Mouse (Mus musculus) adrenal gland, postnatal 14 days (tissue): ENCODE data around the gene Brdt. TPM values are rescaled to one million over a fixed set of nuclear protein-coding genes. Genes with fewer than 3 reads are reported as not detected.

Experiments used
- DNase-seq: peaks from one replicate; pipeline ENCODE4 v3.0.0; 2021; ENCODE audit warnings: mixed read lengths
- total RNA-seq: library from RNA; stranded (reverse); gene quantifications from 2 replicates; pipeline ENCODE4 v1.2.3, GENCODE M21; 2021

The Brdt gene
- total RNA-seq, 1 experiment from 2014 or later = 3.5 TPM

DNA sequence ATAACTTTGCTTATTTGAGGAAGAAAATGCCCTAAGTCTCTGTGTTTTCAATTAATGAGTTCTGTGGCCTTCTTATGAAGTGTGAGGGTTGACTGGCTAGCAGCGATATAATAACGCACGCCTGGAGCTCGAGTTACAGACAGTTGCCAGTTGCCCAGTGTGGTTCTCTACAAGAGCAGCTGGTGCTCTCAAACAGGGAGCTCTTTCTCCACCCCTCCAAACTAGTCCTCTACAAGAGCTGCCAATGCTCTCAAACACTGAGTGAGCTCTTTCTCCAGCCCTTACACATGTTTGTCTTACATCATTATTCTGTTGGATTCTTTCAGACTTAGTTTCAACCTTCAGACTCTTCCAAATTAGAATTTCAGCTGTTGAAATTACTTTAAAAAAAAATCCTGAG is 80.4 kb downstream of the Brdt start:
- no peak for DNase-seq

DNA sequence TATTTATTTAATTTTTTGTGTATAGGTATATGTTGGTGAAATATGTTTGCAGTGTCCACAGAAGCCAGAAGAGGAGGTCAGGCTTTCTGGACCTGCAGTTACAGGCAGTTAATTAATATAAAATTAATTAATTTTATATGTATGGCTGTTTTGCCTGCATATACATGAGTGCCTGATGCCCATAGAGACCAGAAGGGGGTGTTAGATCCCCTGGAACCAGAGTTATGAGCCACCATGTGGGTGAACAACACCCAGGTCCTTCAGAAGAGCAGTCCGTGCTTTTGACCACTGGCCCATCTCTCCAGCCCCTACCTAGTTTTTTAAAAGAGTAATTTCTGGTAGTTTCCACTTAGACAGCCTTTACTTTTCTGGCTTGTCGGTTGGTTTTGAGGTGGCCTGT is 81.3 kb downstream of the Brdt start:
- no peak for DNase-seq

DNA sequence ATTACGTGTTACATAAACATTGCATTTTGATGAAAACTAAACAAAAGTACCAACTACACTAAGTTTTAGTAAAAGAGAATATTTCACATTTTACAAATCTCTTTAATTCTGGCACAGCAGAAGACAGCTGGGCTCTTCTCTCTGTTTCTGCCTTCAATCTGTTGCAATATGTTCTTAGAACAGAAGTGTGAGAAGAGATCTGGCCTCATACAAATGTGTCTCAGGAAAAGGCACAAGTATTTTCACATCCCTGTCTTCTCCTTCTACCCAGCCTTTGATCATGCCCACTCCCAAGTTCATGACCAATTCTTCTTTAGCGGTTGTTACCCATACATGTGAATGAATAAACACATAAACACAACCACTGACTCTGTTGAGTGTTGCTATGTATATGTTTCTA is 84.1 kb downstream of the Brdt start:
- no peak for DNase-seq

DNA sequence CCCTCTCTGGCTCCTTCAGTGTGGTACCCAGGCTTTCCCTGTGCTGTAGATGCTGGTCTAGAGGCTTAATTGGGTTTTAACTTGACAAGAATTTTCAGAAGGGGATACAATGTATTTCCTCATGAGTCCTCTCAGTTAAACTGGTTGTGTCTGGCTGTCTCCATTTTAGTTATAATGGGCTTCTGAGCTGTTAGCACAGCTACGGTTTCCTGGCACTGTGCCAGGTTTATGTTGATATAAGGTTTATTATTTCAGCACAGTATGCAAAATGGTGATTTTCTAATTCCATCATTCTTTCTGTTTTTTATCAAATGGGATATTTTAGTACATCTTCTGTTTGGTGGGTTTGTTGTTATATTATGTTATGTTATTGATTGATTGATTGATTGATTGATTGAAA is 90.7 kb downstream of the Brdt start:
- no peak for DNase-seq

DNA sequence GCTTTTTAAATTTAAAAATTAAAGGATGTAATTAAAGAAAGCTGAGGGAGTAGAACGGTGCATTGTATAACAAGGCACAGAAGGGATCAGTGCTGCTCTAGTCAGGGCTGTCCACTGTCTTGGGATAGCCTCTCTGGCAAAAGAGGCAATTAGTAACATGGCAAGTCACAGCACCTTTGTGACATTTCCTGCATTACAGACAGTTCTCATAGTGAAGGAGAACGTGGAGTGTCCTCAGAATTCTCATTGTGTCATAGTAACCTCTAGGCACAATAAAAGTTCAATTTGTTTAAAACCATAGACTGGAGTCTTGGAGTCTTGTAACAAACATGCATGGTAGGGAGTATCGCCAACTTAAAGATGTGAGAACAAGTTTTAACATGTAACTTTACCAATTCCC is 100.3 kb downstream of the Brdt start, which contains the start of gene Lpcat2b:
Gene Lpcat2b (plus strand): TSS at position 301 of the 400 bp plus-strand sequence.
- DNase-seq = no peak

DNA sequence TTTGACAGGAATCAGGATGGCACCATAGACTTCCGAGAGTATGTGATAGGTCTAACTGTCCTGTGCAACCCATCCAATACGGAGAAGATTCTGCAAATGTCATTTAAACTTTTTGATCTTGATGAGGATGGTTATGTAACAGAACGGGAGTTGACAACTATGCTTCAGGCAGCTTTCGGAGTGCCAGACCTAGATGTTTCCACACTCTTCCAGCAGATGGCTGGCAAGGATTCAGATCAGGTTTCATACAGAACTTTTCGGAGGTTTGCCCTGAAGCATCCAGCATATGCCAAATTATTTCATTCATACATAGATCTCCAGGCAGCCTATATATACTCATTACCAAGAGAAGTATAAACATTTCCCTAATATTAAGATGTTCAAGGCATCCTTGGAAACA is 103.0 kb downstream of the Brdt start:
- no peak for DNase-seq

DNA sequence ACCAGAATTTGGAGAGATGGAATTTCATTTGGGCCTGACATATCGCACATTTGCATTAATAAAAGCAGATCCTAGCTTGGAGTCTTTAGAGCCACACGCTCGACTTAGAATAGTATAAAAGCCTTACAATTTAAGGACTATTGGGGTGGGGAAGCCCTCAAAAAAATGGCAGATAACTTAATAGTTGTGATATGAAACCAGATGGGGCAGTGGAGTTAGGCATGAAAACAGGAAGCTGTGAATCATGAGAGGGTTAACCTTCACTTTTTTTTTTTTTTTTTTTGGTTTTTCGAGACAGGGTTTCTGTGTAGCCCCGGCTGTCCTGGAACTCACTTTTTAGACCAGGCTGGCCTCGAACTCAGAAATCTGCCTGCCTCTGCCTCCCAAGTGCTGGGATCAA is 105.2 kb downstream of the Brdt start:
- DNase-seq = no peak

Other genes with a start within 250 kb of the Brdt start
- gene Tgfbr3, start 41.5 kb upstream of the Brdt start, total RNA-seq = 144 and 161 TPM in 2 replicates
- 0.74 and 0.86 TPM in 2 replicates for gene Ephx4, start 71.6 kb downstream of the Brdt start, total RNA-seq
- gene Lpcat2b, start 100.4 kb downstream of the Brdt start, total RNA-seq = not detected in 2 replicates
- gene Btbd8, start 106.8 kb downstream of the Brdt start, total RNA-seq = 6.8 and 7.2 TPM in 2 replicates
- gene Gm42669, start 176.5 kb downstream of the Brdt start, total RNA-seq = not detected in 2 replicates
- not detected in 2 replicates for gene 1700028K03Rik, start 203.6 kb downstream of the Brdt start, total RNA-seq